Mouse (Mus musculus) spleen, adult 12 weeks (tissue): ENCODE measurements around the gene Itga2b.
"Not testable (repeated sequence)": the region's sequence is repeated elsewhere in the genome, so short reads cannot be mapped to it uniquely, and the experiment has no call there.

ENCODE experiments used
- DNase-seq: peaks from one replicate; pipeline ENCODE4 v3.0.0; 2022; ENCODE audit warnings: low spot score

The Itga2b gene

GRCm38 (mm10) chr11:102411061-102411460 is 58.9 kb downstream of the Itga2b start:
- no peak for DNase-seq

DNA sequence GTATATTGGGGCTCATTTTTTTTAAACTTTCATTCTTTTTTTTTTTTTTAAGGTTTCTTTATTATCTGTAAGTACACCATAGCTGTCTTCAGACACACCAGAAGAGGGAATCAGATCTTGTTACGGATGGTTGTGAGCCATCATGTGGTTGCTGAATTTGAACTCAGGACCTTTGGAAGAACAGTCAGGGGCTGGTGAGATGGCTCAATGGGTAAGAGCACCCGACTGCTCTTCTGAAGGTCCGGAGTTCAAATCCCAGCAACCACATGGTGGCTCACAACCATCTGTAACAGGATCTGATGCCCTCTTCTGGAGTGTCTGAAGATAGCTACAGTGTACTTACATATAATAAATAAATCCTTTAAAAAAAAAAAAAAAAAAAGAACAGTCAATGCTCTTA is 59.6 kb downstream of the Itga2b start:
- DNase-seq = not testable (repeated sequence)

- no peak for DNase-seq
Observed at GRCm38 (mm10) chr11:102409795-102410330, 60.1 kb downstream of the Itga2b start.

GRCm38 (mm10) chr11:102408888-102409794 is 60.8 kb downstream of the Itga2b start:
- no peak for DNase-seq

- DNase-seq = peak; percentile 94
Observed at GRCm38 (mm10) chr11:102408344-102408876, 61.5 kb downstream of the Itga2b start.

- no peak for DNase-seq
Observed at GRCm38 (mm10) chr11:102407834-102408215, 62.1 kb downstream of the Itga2b start, which contains the start of gene Slc25a39. TSS of gene Slc25a39 (minus strand) at chr11:102407946.

GRCm38 (mm10) chr11:102406900-102407833 is 62.8 kb downstream of the Itga2b start:
- DNase-seq = peak; percentile 94

- no peak for DNase-seq
Observed at GRCm38 (mm10) chr11:102406401-102406800, 63.5 kb downstream of the Itga2b start.

DNA sequence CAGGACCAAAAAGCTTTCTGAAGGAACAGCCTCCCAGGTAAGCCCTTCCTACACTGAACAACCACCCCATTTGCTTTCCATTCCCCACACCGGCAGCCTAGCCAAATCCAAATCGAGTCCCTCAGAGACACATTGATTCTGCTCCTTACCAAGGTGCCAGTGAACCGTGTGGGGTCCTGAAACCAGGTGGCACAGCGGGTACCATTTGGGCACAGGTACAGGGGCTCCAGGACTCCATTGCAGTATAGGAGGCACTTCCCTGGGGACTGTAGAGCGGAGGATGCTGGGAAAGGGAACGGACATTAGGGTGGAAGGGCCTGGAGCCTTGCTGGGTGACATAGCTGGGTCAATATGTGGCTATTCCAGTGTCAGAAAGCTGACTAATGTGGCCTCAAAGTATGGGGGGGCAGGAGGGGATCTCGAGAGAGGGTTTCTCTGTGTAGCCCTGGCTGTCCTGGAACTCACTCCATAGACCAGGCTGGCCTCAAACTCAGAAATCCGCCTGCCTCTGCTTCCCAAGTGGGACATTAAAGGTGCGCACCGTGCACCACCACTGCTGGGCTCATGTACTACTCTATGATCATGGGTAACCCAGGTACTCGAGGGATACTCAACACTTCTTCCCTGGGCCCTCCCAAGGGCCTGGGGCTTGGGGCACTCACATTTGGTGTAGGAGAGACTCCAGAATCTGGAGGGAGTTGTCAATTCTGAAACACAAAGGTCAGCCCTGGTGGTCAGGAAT is 64.2 kb downstream of the Itga2b start:
- DNase-seq = no peak

- no peak for DNase-seq
Observed at GRCm38 (mm10) chr11:102404161-102405010, 65.5 kb downstream of the Itga2b start.

GRCm38 (mm10) chr11:102403657-102404056 is 66.3 kb downstream of the Itga2b start:
- DNase-seq = no peak
